Mouse (Mus musculus) thymus, adult 2 months (tissue): ENCODE results near the gene Defb22. TPM values are rescaled to one million over a fixed set of nuclear protein-coding genes. Genes with fewer than 3 reads are reported as not detected.

Source experiments
- DNase-seq: peaks from one replicate; pipeline ENCODE4 v3.0.0; 2021
- H3K27ac ChIP-seq: fragments of 200-500 bp; 2 replicates; pipeline ENCODE4 v1.5.1; 2012; ENCODE audit warnings: low read length, control low read depth; ENCODE audit not compliant: control insufficient read depth, insufficient read depth
- H3K27me3 ChIP-seq: fragments of 200-500 bp; 2 replicates; pipeline ENCODE4 v1.6.1; 2012; ENCODE audit warnings: mild to moderate bottlenecking, low read length, moderate library complexity, mixed read lengths; ENCODE audit not compliant: control insufficient read depth, insufficient read depth
- H3K36me3 ChIP-seq: fragments of 200-500 bp; 2 replicates; pipeline ENCODE4 v1.6.1; 2012; ENCODE audit warnings: mild to moderate bottlenecking, low read length, moderate library complexity; ENCODE audit not compliant: control insufficient read depth, insufficient read depth
- H3K4me1 ChIP-seq: fragments of 200-500 bp; replicated peaks from 2 replicates; pipeline ENCODE4 v1.6.1; 2012; ENCODE audit warnings: low read length; ENCODE audit not compliant: control insufficient read depth, insufficient read depth
- H3K4me3 ChIP-seq: fragments of 200-500 bp; 2 replicates; pipeline ENCODE4 v1.5.1; 2012; ENCODE audit warnings: mild to moderate bottlenecking, low read length, control low read depth, moderate library complexity; ENCODE audit not compliant: control insufficient read depth, insufficient read depth
- CTCF ChIP-seq: fragments of 200-500 bp; IDR thresholded peaks from 2 replicates; pipeline ENCODE4 v1.5.1; 2012; ENCODE audit warnings: mild to moderate bottlenecking, control low read depth, low read length, moderate library complexity, borderline replicate concordance; ENCODE audit not compliant: control insufficient read depth, poor library complexity, insufficient read depth; ENCODE audit errors: extremely low read depth
- POLR2A ChIP-seq: fragments of 200-500 bp; IDR thresholded peaks from 2 replicates; pipeline ENCODE4 v1.6.1; 2012; ENCODE audit warnings: mild to moderate bottlenecking, low read length, control low read depth, moderate library complexity; ENCODE audit not compliant: control insufficient read depth, poor library complexity, insufficient read depth; ENCODE audit errors: extremely low read depth
- WGBS: fragments of 180-500 bp; shearing (Covaris S2); methylation state at CpG from one replicate; pipeline ENCODE4 v1.1.7; 2018; 5-methylcytosine and 5-hydroxymethylcytosine counted together
- polyA plus RNA-seq: library from polyadenylated mRNA; depleted of rRNA; stranded (reverse); fragments of >200 nt; gene quantifications from 2 replicates; pipeline ENCODE4 v1.2.3, GENCODE M21; 2012

Defb22 gene
- polyA plus RNA-seq, 1 experiment = not detected

- H3K27ac ChIP-seq = no peak overlapping the region
- H3K4me3 ChIP-seq = no peak overlapping the region
- 24% methylated on average over 7 of the region's 7 CpGs for WGBS
- no peaks in the 10 kb centered on the region for H3K36me3 ChIP-seq
- H3K27me3 ChIP-seq = no peaks in the 10 kb centered on the region; the same call in 1 of the 2 replicates
- DNase-seq = peak; percentile 30
- no peak for TF ChIP-seq POLR2A
- no peaks in the 10 kb centered on the region for H3K4me1 ChIP-seq
Observed at GRCm38 (mm10) chr2:152470973-152471372, 19.0 kb downstream of the Defb22 start.

GRCm38 (mm10) chr2:152464570-152465150, 25.3 kb downstream of the Defb22 start, which contains the start of gene Defb23:
Gene Defb23, minus strand, starts transcription at chr2:152464620.
- H3K4me1 ChIP-seq = no peaks in the 10 kb centered on the region
- DNase-seq = no peak
- no peak for TF ChIP-seq POLR2A
- 91% methylated on average over 3 of the region's 3 CpGs for WGBS
- H3K27ac ChIP-seq = no peak within 1 kb of the TSS
- no peak within 1 kb of the TSS for H3K4me3 ChIP-seq
- H3K36me3 ChIP-seq = no peaks in the 10 kb centered on the region
- no peaks in the 10 kb centered on the region; the same call in 1 of the 2 replicates for H3K27me3 ChIP-seq

- no peak for DNase-seq
- 83% methylated on average over 13 of the region's 13 CpGs for WGBS
- Histone ChIP-seq H3K27ac (no peak overlapping the region), H3K4me3 (no peak overlapping the region), H3K36me3 (no peaks in the 10 kb centered on the region), H3K4me1 (no peaks in the 10 kb centered on the region), H3K27me3 (no peaks in the 10 kb centered on the region)
- TF ChIP-seq CTCF (no peak), POLR2A (no peak)
Observed at GRCm38 (mm10) chr2:152459241-152459640, 30.7 kb downstream of the Defb22 start.

- no peak overlapping the region for H3K4me3 ChIP-seq
- no peak for DNase-seq
- no peak overlapping the region for H3K27ac ChIP-seq
- H3K36me3 ChIP-seq = no peaks in the 10 kb centered on the region
- H3K27me3 ChIP-seq = no peaks in the 10 kb centered on the region
- TF ChIP-seq POLR2A (no peak), CTCF (no peak)
- 89% methylated on average over 4 of the region's 4 CpGs for WGBS
- no peaks in the 10 kb centered on the region for H3K4me1 ChIP-seq
Observed at GRCm38 (mm10) chr2:152452101-152452781, 37.7 kb downstream of the Defb22 start.

- Histone ChIP-seq H3K36me3 (no peaks in the 10 kb centered on the region), H3K27ac (no peak overlapping the region), H3K4me3 (no peak overlapping the region), H3K27me3 (no peaks in the 10 kb centered on the region), H3K4me1 (no peaks in the 10 kb centered on the region)
- TF ChIP-seq POLR2A (no peak), CTCF (no peak)
- DNase-seq = peak; percentile 52
- 2% methylated on average over 5 of the region's 5 CpGs for WGBS
Observed at GRCm38 (mm10) chr2:152450241-152450640, 39.7 kb downstream of the Defb22 start.

- no peaks in the 10 kb centered on the region for H3K36me3 ChIP-seq
- no peak overlapping the region for H3K27ac ChIP-seq
- no peaks in the 10 kb centered on the region for H3K4me1 ChIP-seq
- H3K27me3 ChIP-seq = no peaks in the 10 kb centered on the region
- H3K4me3 ChIP-seq = no peak overlapping the region
- no peak for TF ChIP-seq POLR2A
- no peak for TF ChIP-seq CTCF
- no peak for DNase-seq
- 81% methylated on average over 5 of the region's 5 CpGs for WGBS
Observed at GRCm38 (mm10) chr2:152447461-152447860, 42.5 kb downstream of the Defb22 start.
